Mouse (Mus musculus): ENCODE measurements at regions not wholly inside any gene's neighbourhood (a gene's known extent, or its start where the extent isn't known, plus 50 kb on each side); places are given as distances from the start of the nearest gene placed in this dataset.

- Histone ChIP-seq H3K9ac (ENCODE audit: low read depth, low read length) (no peak overlapping the region), H3K36me3 (ENCODE audit: control insufficient read depth, insufficient read depth) (no peaks in the 10 kb centered on the region), H3K27me3 (replicated peaks; ENCODE audit: control insufficient read depth, insufficient read depth, low read length) (no peaks in the 10 kb centered on the region), H3K4me1 (replicated peaks; ENCODE audit: control insufficient read depth, insufficient read depth, low read length) (no peaks in the 10 kb centered on the region), H3K4me3 (ENCODE audit: low read depth, low read length) (no peak overlapping the region), H3K4me2 (replicated peaks; ENCODE audit: low read depth) (no peak overlapping the region), H3K27ac (ENCODE audit: low read depth, low read length) (no peak overlapping the region), H3K9me3 (ENCODE audit: control insufficient read depth) (no peaks in the 10 kb centered on the region)
- no peak for TF ChIP-seq CTCF (IDR thresholded peaks at IDR 0.05; ENCODE audit: low read depth)
- WGBS: 97% methylated on average over 3 of the region's 3 CpGs
- ATAC-seq: no peak
These were observed 265.5 kb downstream of the Epha7 start for GRCm38 (mm10) chr4:29078391-29078790.

DNA sequence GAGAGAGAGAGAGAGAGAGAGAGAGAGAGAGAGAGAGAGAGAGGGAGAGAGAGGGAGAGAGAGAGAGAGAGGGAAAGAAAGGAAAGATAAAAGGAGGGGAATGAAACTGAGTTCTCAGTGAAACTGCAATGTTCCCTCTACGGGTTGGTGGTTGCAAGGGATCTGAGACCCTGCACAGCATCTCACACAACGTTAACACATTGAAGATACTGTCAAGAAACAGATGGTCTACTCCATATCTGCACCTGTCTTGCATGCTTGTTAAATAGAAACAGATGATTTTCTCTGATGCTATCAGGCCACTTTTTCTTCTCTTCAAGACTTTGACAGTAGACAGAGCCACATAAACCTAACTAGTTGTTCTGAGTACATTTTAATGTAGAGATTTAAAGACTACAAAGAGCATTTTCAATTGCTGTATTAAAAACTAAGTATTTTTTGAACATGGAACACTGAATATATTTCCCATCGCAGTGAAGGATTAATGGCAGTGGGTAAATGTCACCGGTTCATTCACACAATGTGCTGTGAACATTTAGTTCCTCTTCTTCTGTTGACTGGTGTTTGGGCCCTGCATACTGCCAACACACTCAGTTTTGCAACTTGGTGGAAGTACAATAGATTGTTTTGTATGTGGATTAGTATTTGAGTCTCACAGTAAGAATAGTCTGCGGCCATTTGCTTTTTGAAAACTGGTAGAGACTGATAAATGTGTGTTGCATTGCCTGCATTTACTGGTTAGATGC, 270.8 kb downstream of the Epha7 start:
- no peaks in the 10 kb centered on the region for H3K27me3 ChIP-seq (replicated peaks; ENCODE audit: control insufficient read depth, insufficient read depth, low read length)
- H3K9me3 ChIP-seq (ENCODE audit: control insufficient read depth): no peaks in the 10 kb centered on the region
- no peaks in the 10 kb centered on the region for H3K36me3 ChIP-seq (ENCODE audit: control insufficient read depth, insufficient read depth)
- 76% methylated on average over 5 of the region's 5 CpGs for WGBS
- H3K4me2 ChIP-seq (replicated peaks; ENCODE audit: low read depth): no peak overlapping the region
- no peak overlapping the region for H3K9ac ChIP-seq (ENCODE audit: low read depth, low read length)
- H3K27ac ChIP-seq (ENCODE audit: low read depth, low read length): no peak overlapping the region
- no peak for ATAC-seq
- no peak for TF ChIP-seq CTCF (IDR thresholded peaks at IDR 0.05; ENCODE audit: low read depth)
- H3K4me3 ChIP-seq (ENCODE audit: low read depth, low read length): no peak overlapping the region
- H3K4me1 ChIP-seq (replicated peaks; ENCODE audit: control insufficient read depth, insufficient read depth, low read length): no peaks in the 10 kb centered on the region

- no peaks in the 10 kb centered on the region for H3K36me3 ChIP-seq (ENCODE audit: control insufficient read depth, insufficient read depth)
- H3K9ac ChIP-seq (ENCODE audit: low read depth, low read length): no peak overlapping the region
- WGBS: 33% methylated on average over 4 of the region's 4 CpGs
- no peaks in the 10 kb centered on the region for H3K27me3 ChIP-seq (replicated peaks; ENCODE audit: control insufficient read depth, insufficient read depth, low read length)
- no peak overlapping the region for H3K4me2 ChIP-seq (replicated peaks; ENCODE audit: low read depth)
- no peak overlapping the region for H3K4me3 ChIP-seq (ENCODE audit: low read depth, low read length)
- no peaks in the 10 kb centered on the region for H3K4me1 ChIP-seq (replicated peaks; ENCODE audit: control insufficient read depth, insufficient read depth, low read length)
- no peaks in the 10 kb centered on the region for H3K9me3 ChIP-seq (ENCODE audit: control insufficient read depth)
- H3K27ac ChIP-seq (ENCODE audit: low read depth, low read length): no peak overlapping the region
- ATAC-seq: no peak
- TF ChIP-seq CTCF (IDR thresholded peaks at IDR 0.05; ENCODE audit: low read depth): no peak
These were observed 278.0 kb downstream of the Epha7 start for GRCm38 (mm10) chr4:29090949-29091348.

DNA sequence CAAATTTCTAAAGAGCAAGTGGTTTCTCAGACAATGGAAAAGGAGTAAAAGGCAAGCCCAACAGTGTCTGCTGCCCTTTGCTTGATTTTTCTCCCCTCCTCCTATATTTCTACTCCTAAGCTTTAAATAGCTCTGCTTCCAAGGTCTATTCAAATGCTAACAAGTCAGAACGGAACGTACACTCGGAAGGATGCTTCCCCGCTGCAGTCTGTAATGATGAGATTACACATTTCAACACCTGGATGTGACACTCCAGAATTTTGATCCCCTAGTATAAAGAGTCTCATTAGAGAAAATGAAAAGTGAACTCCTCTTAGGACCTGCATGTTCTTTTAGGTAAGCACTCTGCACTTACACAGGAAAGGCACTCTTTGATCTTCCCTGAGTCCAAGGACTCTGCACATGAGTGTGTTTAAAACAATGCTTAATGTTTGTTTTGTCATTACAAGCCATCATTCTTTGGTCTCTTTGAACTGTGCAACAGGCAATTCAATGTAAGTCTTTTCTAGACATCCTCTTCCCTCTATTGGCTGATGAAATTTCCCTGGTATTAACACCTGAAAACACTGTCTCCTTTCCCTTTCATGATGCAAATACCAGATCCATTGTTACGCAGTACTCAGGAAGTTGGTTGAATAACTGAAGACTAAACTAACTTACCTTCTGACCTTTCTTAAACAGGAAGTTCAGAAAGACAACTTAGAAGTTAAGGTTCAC, 278.7 kb downstream of the Epha7 start:
- Histone ChIP-seq H3K4me2 (replicated peaks; ENCODE audit: low read depth) (no peak overlapping the region), H3K4me3 (ENCODE audit: low read depth, low read length) (no peak overlapping the region), H3K9ac (ENCODE audit: low read depth, low read length) (no peak overlapping the region), H3K27ac (ENCODE audit: low read depth, low read length) (no peak overlapping the region), H3K36me3 (ENCODE audit: control insufficient read depth, insufficient read depth) (no peaks in the 10 kb centered on the region), H3K27me3 (replicated peaks; ENCODE audit: control insufficient read depth, insufficient read depth, low read length) (no peaks in the 10 kb centered on the region), H3K9me3 (ENCODE audit: control insufficient read depth) (no peaks in the 10 kb centered on the region), H3K4me1 (replicated peaks; ENCODE audit: control insufficient read depth, insufficient read depth, low read length) (no peaks in the 10 kb centered on the region)
- ATAC-seq: no peak
- WGBS: 65% methylated on average over 5 of the region's 5 CpGs
- no peak for TF ChIP-seq CTCF (IDR thresholded peaks at IDR 0.05; ENCODE audit: low read depth)

GRCm38 (mm10) chr4:29102373-29102772, 289.4 kb downstream of the Epha7 start:
- no peaks in the 10 kb centered on the region for H3K4me1 ChIP-seq (replicated peaks; ENCODE audit: control insufficient read depth, insufficient read depth, low read length)
- no peak overlapping the region for H3K27ac ChIP-seq (ENCODE audit: low read depth, low read length)
- 81% methylated on average over 2 of the region's 2 CpGs for WGBS
- no peak overlapping the region for H3K4me2 ChIP-seq (replicated peaks; ENCODE audit: low read depth)
- no peaks in the 10 kb centered on the region for H3K27me3 ChIP-seq (replicated peaks; ENCODE audit: control insufficient read depth, insufficient read depth, low read length)
- H3K36me3 ChIP-seq (ENCODE audit: control insufficient read depth, insufficient read depth): no peaks in the 10 kb centered on the region
- H3K9me3 ChIP-seq (ENCODE audit: control insufficient read depth): no peaks in the 10 kb centered on the region
- H3K4me3 ChIP-seq (ENCODE audit: low read depth, low read length): no peak overlapping the region
- no peak overlapping the region for H3K9ac ChIP-seq (ENCODE audit: low read depth, low read length)
- no peak for TF ChIP-seq CTCF (IDR thresholded peaks at IDR 0.05; ENCODE audit: low read depth)
- ATAC-seq: no peak

GRCm38 (mm10) chr4:29103414-29103813, 290.5 kb downstream of the Epha7 start:
- Histone ChIP-seq H3K4me2 (replicated peaks; ENCODE audit: low read depth) (no peak overlapping the region), H3K4me3 (ENCODE audit: low read depth, low read length) (no peak overlapping the region), H3K4me1 (replicated peaks; ENCODE audit: control insufficient read depth, insufficient read depth, low read length) (no peaks in the 10 kb centered on the region), H3K27me3 (replicated peaks; ENCODE audit: control insufficient read depth, insufficient read depth, low read length) (no peaks in the 10 kb centered on the region), H3K9me3 (ENCODE audit: control insufficient read depth) (no peaks in the 10 kb centered on the region), H3K9ac (ENCODE audit: low read depth, low read length) (no peak overlapping the region), H3K27ac (ENCODE audit: low read depth, low read length) (no peak overlapping the region), H3K36me3 (ENCODE audit: control insufficient read depth, insufficient read depth) (no peaks in the 10 kb centered on the region)
- no peak for TF ChIP-seq CTCF (IDR thresholded peaks at IDR 0.05; ENCODE audit: low read depth)
- 45% methylated on average over 1 of the region's 1 CpGs for WGBS
- no peak for ATAC-seq
